Mouse (Mus musculus): ENCODE measurements at regions not wholly inside any gene's neighbourhood (a gene's known extent, or its start where the extent isn't known, plus 50 kb on each side); places are given as distances from the start of the nearest gene placed in this dataset.
A peak's percentile ranks its signal among the peaks of the same experiment; 100 is the strongest.

GRCm38 (mm10) chr11:114611690-114612089 lies 56.6 kb upstream of the Rpl38 start:
- DNase-seq = no peak

- no peak for DNase-seq
Observed at GRCm38 (mm10) chr11:114608009-114608408, 60.3 kb upstream of the Rpl38 start.

GRCm38 (mm10) chr11:114603108-114603507 lies 65.2 kb upstream of the Rpl38 start:
- DNase-seq = no peak

DNA sequence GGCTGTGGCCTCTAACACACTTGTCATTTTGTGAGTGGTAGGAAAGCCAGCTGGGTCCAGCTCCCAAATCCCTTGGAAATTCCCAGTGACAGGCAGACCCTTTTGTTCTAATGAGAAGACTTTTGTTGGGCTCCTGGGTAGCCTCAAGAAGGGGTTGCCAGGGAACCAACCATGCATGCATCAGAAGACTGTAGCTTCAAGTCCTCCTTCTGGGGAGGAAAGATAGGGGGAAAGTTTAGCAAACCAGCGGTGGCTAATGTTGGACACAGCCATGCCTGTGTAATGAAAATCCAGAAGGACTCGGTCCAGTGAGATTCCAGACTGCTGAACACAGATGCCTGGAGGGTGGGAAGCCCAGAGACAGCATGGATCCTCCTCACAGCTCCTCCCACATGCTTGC lies 71.1 kb upstream of the Rpl38 start:
- DNase-seq = no peak

DNA sequence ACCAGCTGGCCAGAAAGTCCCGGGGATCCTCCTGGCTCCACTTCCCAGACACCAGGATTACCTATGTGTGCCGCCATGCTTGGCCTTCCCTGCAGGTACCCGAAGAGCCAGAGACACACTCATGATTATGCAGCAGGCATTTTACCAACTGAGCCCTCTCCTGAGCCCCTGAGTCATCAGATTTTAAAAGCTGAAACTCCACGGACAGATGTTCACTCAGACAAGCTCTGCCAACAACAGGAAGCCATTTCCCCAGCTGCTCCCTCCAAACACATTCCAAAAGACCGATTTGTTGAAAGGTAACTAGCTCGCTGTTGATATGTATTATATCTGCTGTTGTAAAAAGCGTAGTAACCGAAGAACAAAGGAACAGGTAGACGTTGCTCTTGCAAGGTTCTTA lies 75.4 kb upstream of the Rpl38 start:
- DNase-seq = no peak

- DNase-seq = no peak
Observed at GRCm38 (mm10) chr11:114588554-114588953, 79.8 kb upstream of the Rpl38 start.

DNA sequence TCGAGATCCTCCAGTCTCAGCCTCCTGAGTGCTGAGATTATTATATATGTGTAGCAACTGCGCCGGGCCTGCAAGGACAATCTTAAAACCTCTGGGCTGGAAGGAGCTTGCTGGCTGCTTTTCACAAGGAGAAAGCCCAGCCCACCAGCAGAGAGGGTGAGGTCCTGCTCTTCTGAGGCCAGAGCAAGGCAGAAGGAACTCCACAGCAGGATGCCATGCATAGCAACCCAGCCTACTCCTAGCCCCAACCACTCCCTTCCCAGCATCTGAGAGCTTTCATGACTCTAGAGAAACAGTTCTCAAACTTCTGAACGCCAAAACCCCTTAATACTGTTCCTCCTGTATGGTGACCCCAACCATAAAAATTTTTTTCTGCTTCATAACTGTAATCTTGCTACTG lies 80.3 kb upstream of the Rpl38 start:
- no peak for DNase-seq

GRCm38 (mm10) chr11:114586400-114586799 lies 81.9 kb upstream of the Rpl38 start:
- DNase-seq = no peak

GRCm38 (mm10) chr11:114584804-114585203 lies 83.5 kb upstream of the Rpl38 start:
- DNase-seq = no peak

- no peak for DNase-seq
Observed at GRCm38 (mm10) chr11:114584146-114584545, 84.2 kb upstream of the Rpl38 start.

DNA sequence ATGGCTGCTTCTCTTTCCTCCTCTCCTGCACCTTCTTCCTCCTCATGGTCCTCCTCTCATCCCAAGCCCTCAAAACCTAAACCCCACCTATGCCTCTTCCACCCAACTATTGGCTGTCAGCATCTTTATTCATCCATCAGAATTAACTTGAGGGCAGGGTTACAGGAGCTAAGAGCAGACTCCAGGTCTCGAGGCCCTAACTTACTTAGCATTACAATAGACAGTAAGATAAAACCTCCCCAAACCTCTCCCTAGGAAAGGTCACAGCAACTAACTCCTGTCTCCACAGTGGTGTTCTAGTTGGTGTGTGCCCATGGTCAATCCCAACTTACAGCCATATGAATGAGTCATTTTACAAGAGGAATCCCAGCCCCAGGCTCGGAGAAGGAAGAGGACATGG lies 88.3 kb upstream of the Rpl38 start:
- DNase-seq = no peak

DNA sequence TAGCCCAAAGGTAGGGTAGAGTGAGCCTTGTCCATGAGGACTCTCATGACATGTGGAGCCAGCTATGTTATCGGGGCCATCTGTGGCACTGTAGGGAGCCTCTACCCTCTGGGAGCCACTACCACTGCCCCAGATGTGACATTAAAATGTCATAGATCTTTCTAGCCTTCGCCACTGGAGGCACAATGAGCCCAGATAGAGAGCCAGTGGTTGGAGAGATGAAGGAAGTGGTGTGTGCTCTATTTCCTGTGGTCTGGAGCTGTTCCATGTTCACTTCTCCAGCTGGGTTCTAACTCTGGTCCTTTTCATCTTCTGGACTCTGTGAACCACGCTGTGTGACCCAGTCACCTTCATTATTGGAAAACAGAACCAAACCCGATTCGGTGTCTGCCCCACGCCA lies 89.8 kb upstream of the Rpl38 start:
- no peak for DNase-seq

- DNase-seq = peak; percentile 54
Observed at GRCm38 (mm10) chr11:114576803-114577202, 91.5 kb upstream of the Rpl38 start.

DNA sequence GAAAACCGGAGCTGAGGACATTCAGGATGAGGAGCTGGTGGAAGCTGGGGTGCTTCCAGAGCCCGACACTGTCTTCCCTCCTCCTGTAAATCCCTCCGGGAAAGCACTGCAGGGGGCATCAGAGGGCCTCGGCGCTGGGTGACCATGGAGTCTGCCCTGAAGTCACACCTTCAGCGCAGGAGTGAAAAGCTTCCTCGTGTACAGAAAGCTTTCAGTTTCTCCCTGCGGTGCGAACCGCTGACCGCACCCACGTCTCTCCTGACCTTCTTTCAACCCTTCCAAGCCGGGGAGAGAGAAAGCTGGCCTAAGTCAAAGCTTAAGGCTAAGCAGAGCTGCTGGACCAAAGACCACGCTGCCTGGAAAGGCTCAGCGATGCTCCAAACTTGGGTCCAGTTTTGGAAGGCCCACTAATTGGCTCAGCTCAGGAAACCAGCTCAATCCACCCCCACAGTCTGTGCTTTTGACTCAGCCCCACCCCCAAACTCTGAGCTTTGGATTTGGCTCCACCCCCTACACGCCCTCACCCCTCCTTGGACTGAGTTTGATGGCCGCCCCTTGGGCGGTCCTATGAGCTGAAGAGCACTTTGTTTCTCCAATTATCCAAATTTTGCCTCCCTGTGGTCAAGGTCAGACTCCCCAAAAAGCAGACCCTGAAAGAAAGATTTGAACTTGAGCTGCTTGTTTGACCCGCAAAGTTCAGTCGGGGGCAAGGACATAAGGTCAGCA lies 97.0 kb upstream of the Rpl38 start:
- DNase-seq = no peak

GRCm38 (mm10) chr11:114570076-114570475 lies 98.2 kb upstream of the Rpl38 start:
- DNase-seq = no peak

DNA sequence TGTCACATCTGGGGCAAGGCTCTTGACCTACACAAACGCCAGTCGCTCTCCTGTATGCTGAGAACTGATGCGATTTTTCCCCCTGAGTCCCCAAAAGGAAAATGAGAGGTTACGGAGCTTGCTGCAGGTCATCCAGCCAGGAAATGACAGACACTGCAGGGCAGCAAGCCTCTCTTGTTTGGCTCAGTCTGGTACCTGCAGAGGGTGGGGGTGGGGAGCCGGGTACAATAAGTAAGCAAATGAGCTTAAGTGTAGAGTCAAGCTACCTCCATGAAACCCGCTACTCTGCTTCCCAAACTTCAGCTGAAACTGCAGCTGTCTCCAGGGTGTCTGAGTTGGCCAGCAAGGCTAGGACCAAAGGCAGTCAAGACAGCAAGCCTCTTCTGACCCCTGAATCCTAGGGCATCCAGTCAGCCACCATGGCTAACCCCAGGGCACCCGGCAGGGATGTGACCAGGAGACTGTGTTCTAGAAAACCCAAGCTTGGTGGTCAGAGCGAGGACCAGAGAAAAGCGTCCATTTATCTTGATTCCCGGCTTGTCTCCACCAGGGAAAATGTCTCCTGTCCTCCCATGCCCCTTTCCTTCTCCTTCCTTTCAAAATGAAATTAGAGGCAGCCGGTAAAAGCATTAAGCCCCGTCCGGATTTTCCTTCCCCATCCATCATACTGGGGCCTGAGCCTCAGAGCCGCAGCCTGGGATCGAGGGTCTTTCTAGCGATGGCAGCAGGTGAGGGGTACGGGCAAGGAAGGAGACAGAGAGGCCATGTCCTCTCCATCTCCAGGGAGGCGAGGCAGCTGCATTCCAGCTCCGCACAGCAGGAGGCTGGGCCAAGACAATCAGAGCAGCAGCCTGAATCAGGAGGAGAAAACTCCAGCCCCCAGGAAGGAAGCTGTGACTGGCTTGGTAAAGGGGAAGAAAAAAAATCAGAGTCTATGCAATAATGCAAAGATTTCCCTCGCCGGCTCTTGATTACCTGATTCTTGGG lies 100.2 kb upstream of the Rpl38 start:
- no peak for DNase-seq

DNA sequence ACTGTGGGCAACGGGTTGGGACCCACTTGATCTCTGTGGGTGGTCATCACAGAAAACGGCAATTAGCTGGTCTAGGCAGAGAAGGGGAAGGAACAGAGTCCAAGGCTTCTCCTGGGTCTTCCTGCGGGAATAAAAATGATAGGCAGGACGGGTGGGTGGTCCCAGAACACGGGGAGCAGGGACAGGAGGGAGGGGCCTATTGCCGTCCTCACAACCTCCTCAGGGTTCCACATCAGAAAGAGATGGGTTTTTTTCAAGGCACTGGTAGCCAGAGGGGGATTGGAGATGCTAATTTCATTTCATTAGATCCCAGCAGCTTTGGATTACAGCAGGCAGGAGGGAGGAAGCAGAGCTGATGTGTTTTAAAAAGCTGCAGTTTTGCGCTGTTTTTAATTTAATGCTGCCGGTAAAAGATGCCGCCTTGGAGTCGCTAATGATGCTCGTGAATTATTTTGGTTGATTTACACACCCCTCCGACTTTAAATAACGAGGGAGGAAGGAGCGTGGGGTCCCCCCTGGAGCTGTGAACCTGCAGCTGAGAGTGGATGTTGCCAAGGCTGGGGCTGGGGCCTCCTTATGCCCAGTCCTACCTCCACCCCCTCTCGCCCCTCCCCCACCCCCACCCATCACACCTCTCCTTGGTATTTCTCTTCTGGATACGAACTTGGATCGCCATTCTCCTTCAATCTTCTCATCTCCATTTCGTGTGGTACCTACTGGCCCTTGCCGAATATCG lies 101.1 kb upstream of the Rpl38 start:
- DNase-seq = no peak

- DNase-seq = peak; percentile 9
Observed at GRCm38 (mm10) chr11:114564949-114565348, 103.4 kb upstream of the Rpl38 start.

DNA sequence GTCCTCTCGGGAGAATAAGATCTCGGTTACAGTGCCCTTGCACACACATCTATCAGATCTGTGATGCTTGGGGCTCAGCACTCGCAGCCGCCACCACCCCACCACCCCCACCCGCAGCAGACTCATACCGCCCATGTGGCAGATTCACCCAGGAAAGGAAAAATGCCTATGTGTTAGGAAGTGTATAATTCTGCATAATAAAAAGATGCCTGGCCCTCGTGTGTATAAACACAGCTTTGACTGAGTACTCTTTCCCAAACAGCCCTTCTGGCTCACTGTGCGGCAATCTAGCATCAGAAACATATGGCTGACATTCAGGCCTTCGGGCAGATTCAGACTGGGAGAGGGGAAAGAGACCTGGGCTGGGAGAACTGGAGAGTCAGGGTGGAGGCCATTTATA lies 105.2 kb upstream of the Rpl38 start:
- no peak for DNase-seq

GRCm38 (mm10) chr11:114554576-114554975 lies 113.7 kb upstream of the Rpl38 start:
- DNase-seq = peak; percentile 39

GRCm38 (mm10) chr11:114553992-114554391 lies 114.3 kb upstream of the Rpl38 start:
- peak; percentile 79 for DNase-seq

DNA sequence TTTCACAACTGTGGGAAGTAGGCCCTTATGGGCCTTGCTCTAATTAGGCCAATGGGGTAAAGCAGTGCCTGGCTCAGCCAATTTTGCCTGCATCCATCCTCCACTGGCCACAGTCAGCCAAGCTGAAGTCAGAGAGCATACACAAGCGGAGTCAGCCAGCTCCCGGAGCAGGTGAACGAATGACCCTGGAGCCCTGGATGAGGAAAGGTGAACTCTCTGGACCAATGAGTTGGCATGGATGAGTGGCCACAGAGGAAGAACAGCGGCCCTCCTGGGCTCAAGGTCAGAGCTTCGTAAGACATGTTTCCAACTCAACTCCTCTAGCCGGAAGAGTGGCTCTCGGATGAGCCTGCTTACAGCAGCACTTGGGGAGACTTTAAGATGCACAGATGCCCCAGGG lies 116.1 kb upstream of the Rpl38 start:
- no peak for DNase-seq

DNA sequence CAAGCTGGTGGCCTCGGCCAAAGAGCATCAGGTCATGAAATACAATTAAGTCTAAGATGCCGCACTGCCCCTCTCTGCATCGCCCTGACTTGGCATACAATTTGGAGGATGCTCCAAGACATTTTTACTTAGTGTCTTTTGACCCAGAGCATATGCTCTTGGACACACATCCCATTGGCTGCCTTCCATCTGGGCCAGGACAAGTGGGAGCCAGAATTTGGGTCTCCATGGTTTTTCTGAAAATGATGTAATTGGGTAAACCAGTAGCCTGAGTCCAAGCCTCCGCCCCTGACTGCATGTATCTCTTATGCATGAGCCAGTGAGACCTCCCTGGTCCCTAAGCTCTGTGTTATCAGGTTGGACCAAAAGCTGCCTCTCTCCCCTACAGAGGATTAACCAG lies 117.1 kb upstream of the Rpl38 start:
- DNase-seq = no peak
